Mouse (Mus musculus) liver, adult 2 months (tissue): ENCODE measurements around the gene Mfsd4b5. TPM values are rescaled to one million over a fixed set of nuclear protein-coding genes. Genes with fewer than 3 reads are reported as not detected.

Experiments
- DNase-seq: peaks from one replicate; pipeline ENCODE4 v3.0.0-alpha.2; 2011; ENCODE audit warnings: low read depth, low spot score; ENCODE audit errors: extremely low read depth
- H3K27ac ChIP-seq: fragments of 200-500 bp; replicated peaks from 2 replicates; pipeline ENCODE4 v1.5.1; 2012; ENCODE audit warnings: low read depth, mild to moderate bottlenecking, control low read depth, inconsistent platforms, low read length; ENCODE audit not compliant: insufficient read depth
- H3K27me3 ChIP-seq: fragments of 200-500 bp; 2 replicates; pipeline ENCODE4 v1.6.1; 2012; ENCODE audit warnings: mild to moderate bottlenecking, moderate library complexity, low read length, inconsistent platforms; ENCODE audit not compliant: control insufficient read depth, insufficient read depth
- H3K36me3 ChIP-seq: fragments of 200-500 bp; 2 replicates; pipeline ENCODE4 v1.6.1; 2012; ENCODE audit warnings: low read length, inconsistent platforms; ENCODE audit not compliant: control insufficient read depth, insufficient read depth
- H3K4me1 ChIP-seq: fragments of 200-500 bp; 2 replicates; pipeline ENCODE4 v1.6.1; 2011; ENCODE audit warnings: low read length; ENCODE audit not compliant: control insufficient read depth, insufficient read depth
- H3K4me3 ChIP-seq: fragments of 200-500 bp; 2 replicates; pipeline ENCODE4 v1.5.1; 2011; ENCODE audit warnings: low read depth, mild to moderate bottlenecking, control low read depth, low read length, moderate library complexity; ENCODE audit not compliant: insufficient read depth
- H3K79me2 ChIP-seq: fragments of 200-500 bp; 2 replicates; pipeline ENCODE4 v1.6.1; 2012; ENCODE audit warnings: inconsistent platforms, mild to moderate bottlenecking, low read length, moderate library complexity; ENCODE audit not compliant: control insufficient read depth, insufficient read depth
- H3K9ac ChIP-seq: fragments of 200-500 bp; 2 replicates; pipeline ENCODE4 v1.6.1; 2012; ENCODE audit warnings: low read depth, mild to moderate bottlenecking, control low read depth, inconsistent platforms, low read length
- CTCF ChIP-seq: fragments of 200-500 bp; IDR thresholded peaks from 2 replicates; pipeline ENCODE4 v1.5.1; 2011; ENCODE audit warnings: low read depth, low read length, control low read depth
- POLR2A ChIP-seq: fragments of 200-500 bp; IDR thresholded peaks from 2 replicates; pipeline ENCODE4 v1.6.1; 2011; ENCODE audit warnings: low read length, control low read depth; ENCODE audit not compliant: insufficient read depth; ENCODE audit errors: extremely low read depth
- WGBS: fragments of 180-500 bp; shearing (Covaris S2); methylation state at CpG from one replicate; pipeline ENCODE4 v1.1.7; 2018; 5-methylcytosine and 5-hydroxymethylcytosine counted together
- polyA plus RNA-seq: library from polyadenylated mRNA; depleted of rRNA; stranded (reverse); fragments of >200 nt; gene quantifications from 2 replicates; pipeline ENCODE4 v1.2.3, GENCODE M21; 2012; rRNA removed
- total RNA-seq: library from RNA; depleted of rRNA; stranded (reverse); fragments of >200 nt; gene quantifications from 2 replicates; pipeline ENCODE4 v1.2.3, GENCODE M21; 2014; rRNA removed

The Mfsd4b5 gene
- total RNA-seq (1.0 and 1.1 TPM in 2 replicates), polyA plus RNA-seq (0.62 and 0.92 TPM in 2 replicates)

GRCm38 (mm10) chr10:39986466-39986865, at the start of gene Mfsd4b5:
Mfsd4b5 (minus strand) TSS chr10:39986646.
- Histone ChIP-seq H3K4me3 (no peak within 1 kb of the TSS), H3K79me2 (no peaks in the 10 kb centered on the region), H3K27me3 (no peaks in the 10 kb centered on the region), H3K27ac (no peak within 1 kb of the TSS), H3K36me3 (no peaks in the 10 kb centered on the region), H3K9ac (no peak within 1 kb of the TSS), H3K4me1 (peaks cover 9% of the 10 kb centered on the region)
- 91% methylated on average over 12 of the region's 12 CpGs for WGBS
- no peak for DNase-seq
- TF ChIP-seq POLR2A (no peak), CTCF (no peak)

- Histone ChIP-seq H3K79me2 (no peaks in the 10 kb centered on the region), H3K36me3 (peaks cover 36% of the 10 kb centered on the region), H3K9ac (no peak overlapping the region), H3K4me1 (no peaks in the 10 kb centered on the region), H3K27ac (no peak overlapping the region), H3K27me3 (no peaks in the 10 kb centered on the region), H3K4me3 (no peak overlapping the region)
- DNase-seq = no peak
- no peak for TF ChIP-seq CTCF
- TF ChIP-seq POLR2A = no peak
- WGBS = 97% methylated on average over 6 of the region's 6 CpGs
These were observed 48.5 kb upstream of the Mfsd4b5 start for GRCm38 (mm10) chr10:40034956-40035355.

GRCm38 (mm10) chr10:40032897-40033296, 46.5 kb upstream of the Mfsd4b5 start:
- Histone ChIP-seq H3K27ac (no peak overlapping the region), H3K4me3 (no peak overlapping the region), H3K79me2 (no peaks in the 10 kb centered on the region), H3K9ac (no peak overlapping the region), H3K36me3 (peaks cover 32% of the 10 kb centered on the region), H3K27me3 (no peaks in the 10 kb centered on the region), H3K4me1 (no peaks in the 10 kb centered on the region)
- 36% methylated on average over 2 of the region's 2 CpGs for WGBS
- TF ChIP-seq POLR2A = no peak
- TF ChIP-seq CTCF = no peak
- no peak for DNase-seq

GRCm38 (mm10) chr10:40030716-40031115, 44.3 kb upstream of the Mfsd4b5 start:
- WGBS = 97% methylated on average over 6 of the region's 6 CpGs
- H3K9ac ChIP-seq = no peak overlapping the region
- DNase-seq = no peak
- H3K36me3 ChIP-seq = peaks cover 16% of the 10 kb centered on the region
- H3K4me1 ChIP-seq = no peaks in the 10 kb centered on the region
- no peak overlapping the region for H3K27ac ChIP-seq
- TF ChIP-seq CTCF (no peak), POLR2A (no peak)
- no peaks in the 10 kb centered on the region for H3K79me2 ChIP-seq
- H3K4me3 ChIP-seq = no peak overlapping the region
- no peaks in the 10 kb centered on the region for H3K27me3 ChIP-seq

GRCm38 (mm10) chr10:40029610-40030009, 43.2 kb upstream of the Mfsd4b5 start:
- TF ChIP-seq CTCF (no peak), POLR2A (no peak)
- no peak for DNase-seq
- Histone ChIP-seq H3K27ac (no peak overlapping the region), H3K4me3 (no peak overlapping the region), H3K36me3 (peaks cover 6% of the 10 kb centered on the region), H3K79me2 (no peaks in the 10 kb centered on the region), H3K27me3 (no peaks in the 10 kb centered on the region), H3K4me1 (no peaks in the 10 kb centered on the region; the same call in 1 of the 2 replicates), H3K9ac (no peak overlapping the region)
- 81% methylated on average over 2 of the region's 2 CpGs for whole genome bisulfite sequencing

- no peak overlapping the region for H3K9ac ChIP-seq
- peaks cover 3% of the 10 kb centered on the region; the same call in 1 of the 2 replicates for H3K36me3 ChIP-seq
- TF ChIP-seq CTCF = no peak
- H3K79me2 ChIP-seq = peaks cover 5% of the 10 kb centered on the region; the same call in 1 of the 2 replicates
- WGBS = 89% methylated on average over 8 of the region's 8 CpGs
- no peak overlapping the region for H3K27ac ChIP-seq
- no peaks in the 10 kb centered on the region for H3K27me3 ChIP-seq
- H3K4me3 ChIP-seq = no peak overlapping the region
- peaks cover 4% of the 10 kb centered on the region for H3K4me1 ChIP-seq
- no peak for DNase-seq
These were observed 41.6 kb upstream of the Mfsd4b5 start for GRCm38 (mm10) chr10:40028091-40028490.
